Comparison of ENCODE assay signal across 9 mouse cellular contexts in the genomic region with DNA sequence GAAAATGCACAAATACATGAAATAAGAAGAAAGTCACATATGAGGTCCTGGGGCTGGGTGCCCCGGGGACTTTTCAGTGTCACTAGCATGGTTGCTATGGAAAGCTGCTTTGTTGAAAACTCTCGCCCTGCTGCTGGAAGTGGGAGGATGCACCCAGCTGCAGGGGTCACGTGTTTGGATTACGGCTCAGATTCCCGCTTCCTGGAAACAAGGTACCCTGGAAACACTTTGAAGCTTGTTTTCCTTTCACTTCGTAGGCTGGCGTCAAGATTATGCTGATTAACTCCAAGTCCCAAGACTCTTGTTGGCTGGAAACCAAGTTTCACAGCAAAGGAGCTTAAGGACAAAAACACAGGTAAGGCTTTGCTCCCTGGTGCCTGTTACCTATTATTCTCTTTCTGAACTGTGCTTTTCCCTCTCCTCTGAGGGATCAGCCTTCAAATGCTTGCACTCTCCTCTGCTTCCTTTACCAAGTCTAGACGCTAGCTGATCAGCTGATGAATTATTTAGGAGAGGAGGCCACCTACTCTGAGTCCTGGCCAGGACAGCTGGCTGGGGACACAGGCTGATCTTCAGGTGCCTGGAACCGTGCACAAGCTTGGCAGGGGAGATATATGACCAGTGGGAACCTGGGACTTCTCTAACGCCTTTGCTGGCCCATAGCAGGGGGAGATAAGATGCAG. TPM values are rescaled to one million over a fixed set of nuclear protein-coding genes. Genes with fewer than 3 reads are reported as not detected.
DNase-seq lines count a peak whose midpoint lies in the region; ATAC-seq and TF ChIP-seq lines count a peak whose summit lies in the region.
"Had no signal": no experiment of that assay in that cellular context is flagged by ENCODE, and none has a peak within 500 bp of the region (broad histone marks: within the 10 kb centered on the region; RNA-seq: fewer than 3 reads in every experiment).

No protein-coding gene starts in this region.

- no peak for DNase-seq in liver, embryonic 11.5 days (ENCODE audit: low spot score)
- no peak for DNase-seq in liver
- peak; percentile 57 for DNase-seq in intestine, embryonic 14.5 days (ENCODE audit: low spot score)
- peak; percentile 32 to 58 for DNase-seq in lung, adult 18-20 months
- DNase-seq in thymus, postnatal 4 days, result no peak

- H3K9me3 ChIP-seq in liver, embryonic 11.5 days (ENCODE audit: control insufficient read depth, low read length), result no peaks in the 10 kb centered on the region
- no peaks in the 10 kb centered on the region for H3K9me3 ChIP-seq in forebrain, embryonic 13.5 days (replicated peaks)
- no peaks in the 10 kb centered on the region for H3K9me3 ChIP-seq in intestine, embryonic 14.5 days (ENCODE audit: control insufficient read depth, low read length)
- H3K9me3 ChIP-seq: megakaryocyte, embryonic 14.5 days had no signal

- no peak overlapping the region for H3K27ac ChIP-seq in liver, embryonic 11.5 days (ENCODE audit: low read depth, low read length)
- no peak overlapping the region for H3K27ac ChIP-seq in forebrain, embryonic 13.5 days
- H3K27ac ChIP-seq in intestine, embryonic 14.5 days (ENCODE audit: low read depth), result peak overlapping the region; percentile 14; the same call in 1 of the 2 replicates
- H3K27ac ChIP-seq in small intestine, adult 2 months (ENCODE audit: insufficient read depth, low read depth, low read length), result no peak overlapping the region

- no peak overlapping the region for H3K9ac ChIP-seq in liver, embryonic 11.5 days (ENCODE audit: low read depth, low read length)
- no peak overlapping the region for H3K9ac ChIP-seq in forebrain, embryonic 13.5 days
- no peak overlapping the region for H3K9ac ChIP-seq in intestine, embryonic 14.5 days (ENCODE audit: low read length)

- H3K36me3 ChIP-seq in liver, embryonic 11.5 days (ENCODE audit: control insufficient read depth, insufficient read depth, low read length), result no peaks in the 10 kb centered on the region
- no peaks in the 10 kb centered on the region for H3K36me3 ChIP-seq in forebrain, embryonic 13.5 days (ENCODE audit: poor library complexity, severe bottlenecking)
- H3K36me3 ChIP-seq in intestine, embryonic 14.5 days (ENCODE audit: control insufficient read depth, insufficient read depth, low read length), result no peaks in the 10 kb centered on the region
- no peaks in the 10 kb centered on the region for H3K36me3 ChIP-seq in small intestine, adult 2 months (ENCODE audit: control insufficient read depth, insufficient read depth, low read length)

- TF ChIP-seq POLR2A in small intestine, adult 2 months (IDR thresholded peaks at IDR 0.05; ENCODE audit: low read depth, low read length), result no peak

- H3K4me1 ChIP-seq in liver, embryonic 11.5 days (replicated peaks; ENCODE audit: control insufficient read depth, insufficient read depth, low read length), result 0 out of 2 replicates have a peak, but pooled peaks cover 4% of the 10 kb centered on the region
- H3K4me1 ChIP-seq in forebrain, embryonic 13.5 days, result peaks cover 19% of the 10 kb centered on the region
- H3K4me1 ChIP-seq in intestine, embryonic 14.5 days (replicated peaks; ENCODE audit: control insufficient read depth, insufficient read depth, low read length), result peaks cover 6% of the 10 kb centered on the region
- H3K4me1 ChIP-seq in small intestine, adult 2 months (ENCODE audit: control insufficient read depth, insufficient read depth, insufficient read length, low read length), result peaks cover 3% of the 10 kb centered on the region; the same call in 1 of the 2 replicates
- H3K4me1 ChIP-seq: megakaryocyte, embryonic 14.5 days had no signal

- no peak for TF ChIP-seq CTCF in small intestine, adult 2 months (IDR thresholded peaks at IDR 0.05; ENCODE audit: extremely low read depth, insufficient read length, insufficient replicate concordance, low read depth, low read length)

- H3K4me3 ChIP-seq in liver, embryonic 11.5 days (ENCODE audit: low read depth, low read length), result no peak overlapping the region
- no peak overlapping the region for H3K4me3 ChIP-seq in forebrain, embryonic 13.5 days
- H3K4me3 ChIP-seq in intestine, embryonic 14.5 days (ENCODE audit: low read depth, low read length), result no peak overlapping the region
- peak overlapping the region; percentile 14; the same call in 1 of the 2 replicates for H3K4me3 ChIP-seq in small intestine, adult 2 months (ENCODE audit: low read depth, low read length)
- H3K4me3 ChIP-seq: megakaryocyte, embryonic 14.5 days had no signal

- WGBS in liver, embryonic 11.5 days, result 27% methylated on average over 10 of the region's 10 CpGs
- WGBS in forebrain, embryonic 13.5 days, result 6% methylated on average over 10 of the region's 10 CpGs
- 8% methylated on average over 10 of the region's 10 CpGs for WGBS in intestine, embryonic 14.5 days
- 13% methylated on average over 10 of the region's 10 CpGs for WGBS in small intestine, adult 2 months

- peak overlapping the region; percentile 2; the same call in 1 of the 2 replicates for H3K4me2 ChIP-seq in liver, embryonic 11.5 days
- H3K4me2 ChIP-seq in forebrain, embryonic 13.5 days, result peak overlapping the region; percentile 36
- H3K4me2 ChIP-seq in intestine, embryonic 14.5 days (ENCODE audit: low read length), result peak overlapping the region; percentile 40

- no peaks in the 10 kb centered on the region for H3K27me3 ChIP-seq in liver, embryonic 11.5 days (replicated peaks; ENCODE audit: control insufficient read depth, insufficient read depth, low read length)
- H3K27me3 ChIP-seq in forebrain, embryonic 13.5 days, result no peaks in the 10 kb centered on the region
- no peaks in the 10 kb centered on the region for H3K27me3 ChIP-seq in intestine, embryonic 14.5 days (replicated peaks; ENCODE audit: control insufficient read depth, insufficient read depth, low read length)
- H3K27me3 ChIP-seq in small intestine, adult 2 months (ENCODE audit: control insufficient read depth, insufficient read depth, low read length), result no peaks in the 10 kb centered on the region
- H3K27me3 ChIP-seq: megakaryocyte, embryonic 14.5 days had no signal

- ATAC-seq in liver, embryonic 11.5 days (replicated peaks; ENCODE audit: low FRiP score), result no peak
- ATAC-seq in forebrain, embryonic 13.5 days, result 0 out of 2 replicates have a peak, but pooled peaks have one; percentile 50
- ATAC-seq in intestine, embryonic 14.5 days (replicated peaks; ENCODE audit: low FRiP score, low TSS enrichment, low read depth), result peak; percentile 66; the same call in 1 of the 2 replicates
- ATAC-seq in CD4-positive, CD25-positive, alpha-beta regulatory T cell, adult 4 months, result no peak

RNA-seq across cellular contexts. Expression of a gene that starts 3.9 kb away (rescaled TPM):
- 0.14 and 0.75 TPM in 2 replicates for polyA plus RNA-seq in liver, embryonic 11.5 days (2014; fragmentation: Nextera tagmentation; extraction: Ambion mirVana)
- 0.25 TPM in 1 of 2 replicates, not detected in the other for polyA plus RNA-seq in forebrain, embryonic 13.5 days (2015; fragmentation: Nextera tagmentation; extraction: Ambion mirVana)
- polyA plus RNA-seq in intestine, embryonic 14.5 days (2014; fragmentation: Nextera tagmentation; extraction: Ambion mirVana), result 0.39 and 0.47 TPM in 2 replicates
- 0.22 TPM in 2 replicates for polyA plus RNA-seq in small intestine, adult 2 months (2012; rRNA removed)
- polyA plus RNA-seq in CD4-positive, CD25-positive, alpha-beta regulatory T cell, adult 4 months (2017; shearing (Covaris generic)), result not detected

Comparison
In these comparisons a context has a peak if more than half of its experiments do, and no peak if none do; other contexts are left out.
1. ATAC-seq: peak in forebrain, embryonic 13.5 days (single experiment) and intestine, embryonic 14.5 days (single experiment); none in liver, embryonic 11.5 days (single experiment) and CD4-positive, CD25-positive, alpha-beta regulatory T cell, adult 4 months (single experiment).
2. DNase-seq: peak in intestine, embryonic 14.5 days (single experiment) and lung, adult 18-20 months (2 of 2); none in liver, embryonic 11.5 days (single experiment), liver (single experiment) and thymus, postnatal 4 days (single experiment).
3. Peak in every context shown above with its lines, with median percentiles within 50 percentile points of each other: H3K4me2 ChIP-seq.